ENCODE assay signal across 23 mouse cellular contexts in genomic region chr4:150619011-150619410, GRCm38 (mm10). TPM values are rescaled to one million over a fixed set of nuclear protein-coding genes. Genes with fewer than 3 reads are reported as not detected.
"Had no signal": no experiment of that assay in that cellular context is flagged by ENCODE, and none has a peak within 500 bp of the region (broad histone marks: within the 10 kb centered on the region; RNA-seq: fewer than 3 reads in every experiment).

No protein-coding gene starts in this region.

- DNase-seq: liver, embryonic 13.5 days; liver, postnatal 0 days; lung, adult 2 months; lung, postnatal 14 days; lung, postnatal 36 days; right cerebral cortex, postnatal 14 days; thymus, adult 2 months; thymus, postnatal 25 days; thymus, postnatal 4 days had no signal

- H3K4me3 ChIP-seq: liver, embryonic 13.5 days; liver, embryonic 15.5 days; lung, embryonic 15.5 days; megakaryocyte, embryonic 14.5 days; midbrain, embryonic 12.5 days; neural tube, embryonic 13.5 days; stomach, embryonic 15.5 days had no signal

- H3K4me1 ChIP-seq: liver, embryonic 13.5 days; liver, embryonic 15.5 days; megakaryocyte, embryonic 14.5 days; midbrain, embryonic 12.5 days had no signal

- H3K9ac ChIP-seq: liver, embryonic 13.5 days; liver, embryonic 15.5 days; liver, postnatal 0 days; lung, embryonic 15.5 days; midbrain, embryonic 12.5 days; neural tube, embryonic 13.5 days; stomach, embryonic 15.5 days had no signal

- H3K4me2 ChIP-seq: liver, embryonic 13.5 days; liver, embryonic 15.5 days; lung, embryonic 15.5 days; midbrain, embryonic 12.5 days; neural tube, embryonic 13.5 days; stomach, embryonic 15.5 days had no signal

- ATAC-seq: liver, postnatal 0 days; lung, postnatal 0 days; midbrain, embryonic 16.5 days had no signal

- H3K27ac ChIP-seq: liver, embryonic 13.5 days; liver, embryonic 15.5 days; lung, embryonic 15.5 days; macrophage; midbrain, embryonic 12.5 days; neural tube, embryonic 13.5 days; stomach, embryonic 15.5 days; stomach, postnatal 0 days had no signal

- H3K9me3 ChIP-seq: liver, embryonic 13.5 days; liver, embryonic 15.5 days; lung, embryonic 15.5 days; megakaryocyte, embryonic 14.5 days; midbrain, embryonic 12.5 days; neural tube, embryonic 13.5 days; stomach, embryonic 15.5 days had no signal

- H3K27me3 ChIP-seq: liver, embryonic 13.5 days; liver, embryonic 15.5 days; lung, embryonic 15.5 days; megakaryocyte, embryonic 14.5 days; midbrain, embryonic 12.5 days; neural tube, embryonic 13.5 days; stomach, embryonic 15.5 days had no signal

RNA-seq across cellular contexts. Expression of gene Slc45a1, which starts 33.0 kb away (rescaled TPM):
- total RNA-seq: megakaryocyte progenitor cell, adult 5-6 weeks; monocyte, adult 5-6 weeks; neutrophil, adult 5-6 weeks had no signal
- polyA plus RNA-seq: liver, embryonic 13.5 days; liver, embryonic 15.5 days; liver, postnatal 0 days; lung, adult 2 months; macrophage; spleen, adult 2 months had no signal
